Mouse (Mus musculus): ENCODE measurements around the gene Ttc7. TPM values are rescaled to one million over a fixed set of nuclear protein-coding genes. Genes with fewer than 3 reads are reported as not detected.

The Ttc7 gene
- polyA plus RNA-seq, 2 experiments, result 7.8 to 7.9 TPM

DNA sequence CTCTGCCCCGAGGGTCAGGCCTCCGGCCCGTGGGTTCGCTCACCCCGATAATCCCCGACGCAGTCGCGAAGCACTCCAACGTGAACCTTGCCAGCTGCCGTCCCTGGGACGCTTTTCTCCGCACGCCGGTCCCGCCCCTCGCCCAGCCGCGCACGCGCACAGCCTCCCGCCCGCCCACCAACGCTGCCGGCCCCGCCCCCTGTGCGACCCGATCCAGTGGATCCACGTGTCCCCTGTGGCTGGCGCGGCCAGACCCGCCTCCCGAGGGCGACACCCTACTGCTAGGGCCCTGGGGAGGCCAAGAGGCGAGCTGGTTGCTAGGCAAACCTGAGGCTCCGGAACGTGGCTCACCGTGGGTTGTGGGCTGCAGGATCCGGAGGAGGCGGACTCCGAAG, 16.9 kb upstream of the Ttc7 start, which contains the start of gene Mcfd2:
Gene Mcfd2 (minus strand): TSS at position 144 of the 395 bp plus-strand sequence.
- 1% methylated on average over 40 of the region's 41 CpGs for WGBS (ENCODE audit: insufficient replicate concordance)
- Histone ChIP-seq H3K4me1 (replicated peaks; ENCODE audit: control insufficient read depth in 2 of 2, insufficient read depth in 2 of 2, low read length in 1 of 2) (peaks cover 0 to 21% of the 10 kb centered on the region in 2 experiments; a peak in 3 of 4 replicates), H3K36me3 (replicated peaks; ENCODE audit: control insufficient read depth, insufficient read depth, low read depth) (no peaks in the 10 kb centered on the region), H3K4me3 (ENCODE audit: insufficient read depth in 1 of 2, low read depth in 2 of 2, low read length in 2 of 2) (peak within 1 kb of the TSS; percentile 60 to 76), H3K27ac (no peak within 1 kb of the TSS), H3K4me2 (ENCODE audit: low read depth) (peak within 1 kb of the TSS; percentile 77), H3K27me3 (ENCODE audit: control insufficient read depth, insufficient read depth, low read length) (no peaks in the 10 kb centered on the region), H3K9ac (replicated peaks) (peak within 1 kb of the TSS; percentile 73), H3K9me3 (ENCODE audit: control insufficient read depth, low read length) (no peaks in the 10 kb centered on the region)
- TF ChIP-seq EP300 (IDR thresholded peaks at IDR 0.05; ENCODE audit: low read depth) (no peak), CTCF (IDR thresholded peaks at IDR 0.05; ENCODE audit: low read depth) (peak; percentile 53)
- DNase-seq (ENCODE audit: low read depth in 3 of 3, low spot score in 3 of 3), result peak; percentile 78 to 83 (median 79)
- ATAC-seq (ENCODE audit: insufficient read depth), result peak; percentile 94

DNA sequence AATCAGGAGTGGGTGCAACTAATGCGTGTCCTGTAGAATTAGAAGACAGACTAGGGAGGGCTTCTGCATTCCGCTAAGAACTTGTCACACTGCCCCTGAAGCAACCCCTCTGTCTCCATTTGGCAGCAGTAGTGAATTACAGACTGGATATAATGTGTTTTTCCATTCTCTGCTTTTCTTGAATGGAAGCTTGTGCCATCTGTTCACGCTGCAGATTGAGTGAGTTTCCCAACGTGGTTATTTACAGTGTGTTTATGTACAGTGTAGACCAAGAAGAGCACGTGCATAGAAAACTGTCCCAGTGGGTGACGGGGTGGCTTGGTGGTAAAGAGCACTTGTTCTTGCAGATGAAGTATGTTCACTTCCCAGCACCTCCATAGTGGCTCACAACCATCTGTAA, 13.2 kb upstream of the Ttc7 start:
- no peaks in the 10 kb centered on the region for H3K27me3 ChIP-seq (ENCODE audit: control insufficient read depth, insufficient read depth, low read length)
- TF ChIP-seq EP300 (IDR thresholded peaks at IDR 0.05; ENCODE audit: low read depth), result no peak
- TF ChIP-seq CTCF (IDR thresholded peaks at IDR 0.05; ENCODE audit: low read depth), result no peak
- H3K9me3 ChIP-seq (ENCODE audit: control insufficient read depth, low read length), result no peaks in the 10 kb centered on the region
- no peak overlapping the region for H3K4me3 ChIP-seq (ENCODE audit: insufficient read depth in 1 of 2, low read depth in 2 of 2, low read length in 2 of 2)
- H3K9ac ChIP-seq (replicated peaks), result no peak overlapping the region
- no peaks in the 10 kb centered on the region for H3K36me3 ChIP-seq (replicated peaks; ENCODE audit: control insufficient read depth, insufficient read depth, low read depth)
- peaks cover 0 to 7% of the 10 kb centered on the region in 2 experiments; a peak in 2 of 4 replicates for H3K4me1 ChIP-seq (replicated peaks; ENCODE audit: control insufficient read depth in 2 of 2, insufficient read depth in 2 of 2, low read length in 1 of 2)
- ATAC-seq (ENCODE audit: insufficient read depth) (no peak), DNase-seq (ENCODE audit: low read depth in 3 of 3, low spot score in 3 of 3) (no peak)
- H3K4me2 ChIP-seq (ENCODE audit: low read depth), result no peak overlapping the region
- 61% methylated on average over 6 of the region's 6 CpGs for WGBS (ENCODE audit: insufficient replicate concordance)
- no peak overlapping the region for H3K27ac ChIP-seq

DNA sequence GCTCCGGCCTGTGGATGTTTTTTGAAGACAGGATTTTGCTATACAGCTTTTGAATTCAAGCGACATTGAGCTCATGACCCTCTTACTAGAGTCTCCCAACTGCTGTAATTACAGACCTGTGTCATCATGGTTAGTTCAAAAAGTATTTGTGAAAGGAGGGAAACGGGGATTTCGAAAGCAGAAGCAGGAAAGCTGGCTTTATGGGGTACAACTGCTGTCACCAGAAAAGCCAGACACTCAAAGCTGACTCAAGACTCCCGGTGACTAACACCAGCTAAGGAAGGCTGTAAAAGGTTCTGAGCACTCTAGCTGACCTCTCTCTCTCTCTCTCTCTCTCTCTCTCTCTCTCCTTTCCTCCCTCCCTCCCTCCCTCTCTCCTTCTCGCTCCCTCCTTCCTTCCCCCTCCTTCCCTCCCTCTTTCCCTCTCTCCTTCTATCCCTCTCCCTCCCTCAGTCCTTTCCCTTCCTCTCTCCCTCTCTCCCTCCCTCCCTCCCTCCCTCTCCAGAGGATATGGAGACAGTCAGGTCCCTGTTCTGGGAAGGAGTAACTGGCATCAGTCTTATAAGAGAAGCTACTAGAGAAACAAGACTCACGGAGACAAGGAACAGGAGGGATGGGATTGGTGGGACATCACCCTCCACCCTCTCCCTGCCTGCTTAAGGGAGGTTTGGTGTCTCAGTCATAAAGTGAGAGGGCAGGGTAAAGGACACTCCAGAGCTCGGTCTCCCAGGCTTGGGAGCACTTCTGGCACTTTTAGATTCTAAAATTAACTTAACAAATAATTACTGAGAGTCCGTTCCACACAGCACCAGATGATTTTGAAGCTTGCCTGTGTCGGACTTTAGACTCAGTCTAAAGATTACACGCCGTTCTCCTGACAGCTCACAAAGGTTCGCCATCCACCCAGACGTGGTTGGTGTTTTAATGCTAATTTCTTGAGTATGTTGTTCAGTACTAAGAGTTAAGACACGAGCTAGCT, 7.0 kb upstream of the Ttc7 start:
- no peak overlapping the region for H3K27ac ChIP-seq

DNA sequence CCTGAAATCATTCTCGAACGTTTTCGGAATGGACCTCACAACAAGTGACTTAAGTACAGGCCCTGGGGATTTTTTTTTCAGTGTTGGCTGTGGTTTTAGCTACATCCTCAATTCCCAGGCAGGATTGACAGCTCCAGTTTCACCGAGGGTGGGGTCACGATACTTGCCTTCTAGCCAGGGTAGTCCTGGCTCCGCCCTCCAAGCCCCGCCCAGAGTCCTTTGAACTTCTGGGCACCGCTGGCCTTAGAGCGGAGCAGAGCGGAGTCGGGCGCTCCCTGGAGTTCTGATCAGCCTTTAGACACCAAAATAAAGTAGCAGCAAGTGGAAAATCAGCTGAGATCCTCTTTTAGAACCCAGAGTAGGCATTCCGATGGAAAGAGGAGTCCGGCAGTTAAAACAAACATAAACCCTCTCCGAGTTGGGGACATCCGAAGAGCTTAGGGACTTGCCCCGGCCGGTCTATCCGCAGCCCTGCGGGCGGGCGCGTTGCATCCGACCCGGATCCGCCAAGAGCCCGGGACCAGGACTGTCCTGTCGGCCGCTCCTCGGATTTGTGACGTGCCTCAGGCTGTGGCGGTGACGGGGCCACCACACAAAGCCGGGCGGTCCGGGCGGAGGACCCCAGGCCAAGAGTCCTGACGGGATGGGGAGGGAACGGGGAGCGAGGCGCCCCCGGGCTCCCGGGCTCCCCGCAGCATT, 530 bp upstream of the Ttc7 start:
- Histone ChIP-seq H3K4me3 (ENCODE audit: insufficient read depth in 1 of 2, low read depth in 2 of 2, low read length in 2 of 2) (peak overlapping the region; percentile 64 to 75), H3K9ac (replicated peaks) (peak overlapping the region; percentile 91), H3K27me3 (ENCODE audit: control insufficient read depth, insufficient read depth, low read length) (no peaks in the 10 kb centered on the region), H3K4me1 (replicated peaks; ENCODE audit: control insufficient read depth in 2 of 2, insufficient read depth in 2 of 2, low read length in 1 of 2) (peaks cover 7 to 15% of the 10 kb centered on the region in 2 experiments), H3K4me2 (ENCODE audit: low read depth) (peak overlapping the region; percentile 99), H3K9me3 (ENCODE audit: control insufficient read depth, low read length) (no peaks in the 10 kb centered on the region), H3K27ac (peak overlapping the region; percentile 87), H3K36me3 (replicated peaks; ENCODE audit: control insufficient read depth, insufficient read depth, low read depth) (no peaks in the 10 kb centered on the region)
- WGBS (ENCODE audit: insufficient replicate concordance), result under 1% methylated on average over 44 of the region's 44 CpGs
- TF ChIP-seq EP300 (IDR thresholded peaks at IDR 0.05; ENCODE audit: low read depth) (no peak), CTCF (IDR thresholded peaks at IDR 0.05; ENCODE audit: low read depth) (no peak)
- DNase-seq (ENCODE audit: low read depth in 3 of 3, low spot score in 3 of 3), result peak; percentile 92 to 95 (median 94)
- ATAC-seq (ENCODE audit: insufficient read depth), result peak; percentile 82

More for the DNA sequence above, 7.0 kb upstream of the Ttc7 start:
- no peak overlapping the region for H3K4me3 ChIP-seq (ENCODE audit: insufficient read depth in 1 of 2, low read depth in 2 of 2, low read length in 2 of 2)
- no peak overlapping the region for H3K4me2 ChIP-seq (ENCODE audit: low read depth)
- WGBS (ENCODE audit: insufficient replicate concordance), result 41% methylated on average over 15 of the region's 15 CpGs
- DNase-seq (ENCODE audit: low read depth in 3 of 3, low spot score in 3 of 3) (no peak), ATAC-seq (ENCODE audit: insufficient read depth) (no peak)
- TF ChIP-seq EP300 (IDR thresholded peaks at IDR 0.05; ENCODE audit: low read depth) (no peak), CTCF (IDR thresholded peaks at IDR 0.05; ENCODE audit: low read depth) (no peak)
- no peaks in the 10 kb centered on the region for H3K36me3 ChIP-seq (replicated peaks; ENCODE audit: control insufficient read depth, insufficient read depth, low read depth)
- H3K27me3 ChIP-seq (ENCODE audit: control insufficient read depth, insufficient read depth, low read length), result no peaks in the 10 kb centered on the region
- H3K9ac ChIP-seq (replicated peaks), result no peak overlapping the region
- H3K4me1 ChIP-seq (replicated peaks; ENCODE audit: control insufficient read depth in 2 of 2, insufficient read depth in 2 of 2, low read length in 1 of 2), result peaks cover 0 to 7% of the 10 kb centered on the region in 2 experiments; a peak in 1 of 4 replicates
- no peaks in the 10 kb centered on the region for H3K9me3 ChIP-seq (ENCODE audit: control insufficient read depth, low read length)
